Mouse (Mus musculus) left cerebral cortex, adult 2 months (tissue): ENCODE measurements at regions not wholly inside any gene's neighbourhood (a gene's known extent, or its start where the extent isn't known, plus 50 kb on each side); places are given as distances from the start of the nearest gene placed in this dataset.

Source experiments
- DNase-seq, 2 experiments: peaks; one replicate each; pipeline ENCODE4 v3.0.0; 2021 to 2022; ENCODE audit warnings: low spot score in 2 of 2, mixed read lengths in 1 of 2; ENCODE audit errors: extremely low spot score in 1 of 2
- H3K27ac ChIP-seq: fragments of 200-600 bp; 2 replicates; pipeline ENCODE4 v1.8.1; 2022
- H3K4me3 ChIP-seq: fragments of 200-600 bp; 2 replicates; pipeline ENCODE4 v1.8.1; 2022
- CTCF ChIP-seq: fragments of 200-600 bp; IDR thresholded peaks from 2 replicates; pipeline ENCODE4 v1.8.1; 2022; ENCODE audit warnings: antibody characterized with exemption, mild to moderate bottlenecking, moderate library complexity
- intact Hi-C: fragments of 180-260 bp; cut with DNase I; formaldehyde crosslinking; loops from one replicate; pipeline ENCODE4 v1.15.1; 2025

DNA sequence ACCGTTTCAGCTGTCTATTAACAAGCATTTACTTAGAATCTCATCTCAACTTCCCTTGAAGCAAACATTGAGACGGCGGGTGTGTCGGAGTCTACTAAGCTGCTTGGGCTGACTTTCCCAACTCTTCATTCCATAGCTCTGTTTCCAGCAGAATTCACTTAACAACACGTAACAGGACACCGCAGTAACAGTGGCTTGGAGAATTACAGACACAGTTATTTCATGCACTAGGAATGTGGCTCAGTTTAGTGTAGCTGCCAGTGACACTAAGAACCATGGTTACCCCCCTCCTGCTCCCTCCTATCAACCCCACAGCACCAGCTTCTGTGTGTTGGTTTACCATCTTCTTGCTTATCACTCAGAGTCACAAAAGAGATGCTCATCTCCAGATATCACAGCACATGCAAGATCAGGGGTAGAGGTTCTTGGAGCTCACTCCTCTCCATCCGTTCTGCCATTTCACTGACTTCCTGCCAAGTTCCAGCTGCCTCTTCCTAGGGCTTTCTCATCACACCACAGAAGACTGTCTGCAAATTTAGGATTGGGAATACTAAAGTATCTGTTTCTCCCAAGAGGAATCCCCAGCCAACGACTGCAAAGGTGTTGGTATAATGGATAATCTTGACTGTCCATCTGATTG is 90.7 kb downstream of the Banf2 start:
- no peak for TF ChIP-seq CTCF
- no peak for DNase-seq
- intact Hi-C loops, result no loop called here
- Histone ChIP-seq H3K4me3 (no peak overlapping the region), H3K27ac (no peak overlapping the region)

DNA sequence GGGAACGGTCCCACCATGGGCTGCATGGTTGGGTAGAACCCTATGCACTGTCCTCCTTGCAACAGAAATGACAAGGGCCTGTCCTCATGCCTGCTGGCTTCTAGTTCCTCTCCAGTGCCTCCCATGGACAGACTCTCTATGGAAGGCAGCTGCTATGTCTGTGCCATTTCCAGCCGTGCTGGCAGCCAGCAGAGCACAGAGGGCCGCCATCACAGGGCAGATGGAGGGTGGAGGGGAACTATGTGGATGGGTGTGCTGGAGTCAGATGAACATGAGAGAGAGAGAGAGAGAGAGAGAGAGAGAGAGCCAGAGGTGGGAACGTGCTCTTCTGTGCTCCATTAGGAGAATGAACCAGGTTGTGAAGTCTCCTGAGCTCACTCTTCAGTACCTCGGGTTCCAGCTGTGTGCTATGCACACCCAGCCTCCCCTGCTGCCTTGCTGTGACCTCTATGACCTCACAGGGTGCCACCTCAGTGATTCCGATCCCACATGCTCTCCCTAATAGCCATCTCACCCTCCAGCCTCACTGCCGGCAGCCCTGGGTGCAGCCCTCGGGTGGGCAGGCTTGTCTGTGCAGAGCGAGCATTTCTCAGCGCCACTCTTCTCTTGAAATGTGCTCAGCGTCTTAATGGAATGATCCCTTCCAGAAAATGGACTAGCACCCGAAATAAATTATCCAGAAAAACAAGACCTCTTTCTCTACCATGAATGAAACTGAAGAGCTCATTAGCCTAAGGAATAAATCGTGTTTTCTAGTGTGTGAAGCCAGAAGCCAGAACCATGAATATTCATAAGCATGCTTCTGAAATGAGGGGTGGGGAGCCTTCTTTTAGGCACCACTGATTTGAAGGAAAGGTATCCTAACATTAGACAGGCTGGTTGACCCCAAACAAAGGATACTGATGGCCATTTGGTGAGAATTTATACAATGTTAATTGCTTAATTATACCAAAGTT is 94.5 kb downstream of the Banf2 start:
- no peak overlapping the region for H3K27ac ChIP-seq

GRCm38 (mm10) chr2:144128038-144128402 is 95.2 kb downstream of the Banf2 start:
- intact Hi-C loops, result no loop called here
- TF ChIP-seq CTCF, result no peak

More for the DNA sequence above, 94.5 kb downstream of the Banf2 start:
- intact Hi-C loops, result no loop called here
- no peak for TF ChIP-seq CTCF
- no peak overlapping the region for H3K4me3 ChIP-seq
- DNase-seq, result no peak

GRCm38 (mm10) chr2:144128527-144128926 is 95.7 kb downstream of the Banf2 start:
- no peak overlapping the region for H3K27ac ChIP-seq

More at GRCm38 (mm10) chr2:144128038-144128402, 95.2 kb downstream of the Banf2 start:
- H3K4me3 ChIP-seq, result no peak overlapping the region
- no peak for DNase-seq
- no peak overlapping the region for H3K27ac ChIP-seq

DNA sequence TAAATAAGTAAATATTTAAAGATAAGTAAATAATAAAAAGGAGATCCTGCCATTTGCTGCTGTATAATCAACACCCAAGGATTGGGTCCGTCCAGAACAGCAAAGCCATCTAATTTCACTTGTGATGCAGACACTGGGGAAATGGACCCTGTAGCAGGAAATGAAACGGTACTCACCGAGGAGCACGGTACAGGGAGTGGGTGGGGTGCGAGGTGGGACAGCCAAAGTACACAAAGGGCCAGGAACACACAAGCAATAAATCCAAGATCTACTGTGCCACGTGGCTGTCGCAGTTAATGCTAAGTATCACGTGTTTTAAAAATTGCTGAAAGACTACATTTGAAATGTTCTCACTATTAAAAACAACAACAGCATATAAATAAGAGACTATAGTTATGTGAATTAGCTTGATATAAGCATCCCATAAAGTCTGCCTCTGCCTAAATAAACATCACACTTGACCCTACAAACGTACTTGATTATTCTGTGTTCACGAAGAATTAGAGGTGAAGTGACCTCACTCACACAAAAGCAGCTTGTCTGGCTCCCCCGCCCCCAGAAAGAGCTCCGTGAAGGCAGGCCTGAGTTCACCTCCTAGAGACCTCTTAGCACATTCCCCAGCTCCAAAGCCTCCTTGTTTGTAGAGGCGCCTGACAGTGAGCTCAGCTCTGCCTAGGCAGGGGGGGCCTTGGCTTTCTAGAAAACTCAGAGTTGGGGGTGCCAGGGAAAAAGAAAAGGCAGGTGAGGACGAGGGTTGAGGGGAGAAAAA is 101.1 kb downstream of the Banf2 start:
- no peak for DNase-seq
- H3K4me3 ChIP-seq, result no peak overlapping the region
- TF ChIP-seq CTCF, result no peak
- intact Hi-C loops, result no loop called here
- no peak overlapping the region for H3K27ac ChIP-seq

More at GRCm38 (mm10) chr2:144128527-144128926, 95.7 kb downstream of the Banf2 start:
- no peak overlapping the region for H3K4me3 ChIP-seq
- intact Hi-C loops, result no loop called here
- no peak for TF ChIP-seq CTCF
- no peak for DNase-seq

GRCm38 (mm10) chr2:144134575-144134958 is 101.7 kb downstream of the Banf2 start:
- TF ChIP-seq CTCF, result no peak
- Histone ChIP-seq H3K4me3 (no peak overlapping the region), H3K27ac (no peak overlapping the region)
- intact Hi-C loops, result no loop called here
- peak in 1 of 2 experiments; percentile 15 for DNase-seq

DNA sequence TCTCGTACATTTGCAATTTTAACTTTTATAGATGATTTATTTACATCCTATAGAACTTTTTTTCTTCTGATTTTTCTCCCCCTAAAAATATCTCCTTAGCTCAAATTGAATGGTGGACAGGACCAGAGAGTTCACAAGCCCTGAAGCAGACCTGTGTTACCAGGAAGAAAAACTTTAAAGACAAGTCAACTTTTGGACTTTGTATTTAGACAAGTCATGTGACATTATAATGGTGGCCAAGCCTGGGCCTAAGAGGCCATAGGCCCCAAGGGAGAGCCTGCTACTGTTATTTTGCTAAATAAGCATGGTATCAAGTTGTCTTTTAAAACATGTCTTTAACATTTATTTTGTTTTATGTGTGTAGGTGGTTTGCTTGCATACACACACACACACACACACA is 102.7 kb downstream of the Banf2 start:
- TF ChIP-seq CTCF, result no peak
- intact Hi-C loops, result no loop called here

GRCm38 (mm10) chr2:144143620-144144384 is 110.9 kb downstream of the Banf2 start:
- no peak overlapping the region for H3K27ac ChIP-seq
- H3K4me3 ChIP-seq, result no peak overlapping the region
- no peak for TF ChIP-seq CTCF
- intact Hi-C loops, result no loop called here
- no peak for DNase-seq

More for the DNA sequence above, 102.7 kb downstream of the Banf2 start:
- Histone ChIP-seq H3K4me3 (no peak overlapping the region), H3K27ac (no peak overlapping the region)
- no peak for DNase-seq

DNA sequence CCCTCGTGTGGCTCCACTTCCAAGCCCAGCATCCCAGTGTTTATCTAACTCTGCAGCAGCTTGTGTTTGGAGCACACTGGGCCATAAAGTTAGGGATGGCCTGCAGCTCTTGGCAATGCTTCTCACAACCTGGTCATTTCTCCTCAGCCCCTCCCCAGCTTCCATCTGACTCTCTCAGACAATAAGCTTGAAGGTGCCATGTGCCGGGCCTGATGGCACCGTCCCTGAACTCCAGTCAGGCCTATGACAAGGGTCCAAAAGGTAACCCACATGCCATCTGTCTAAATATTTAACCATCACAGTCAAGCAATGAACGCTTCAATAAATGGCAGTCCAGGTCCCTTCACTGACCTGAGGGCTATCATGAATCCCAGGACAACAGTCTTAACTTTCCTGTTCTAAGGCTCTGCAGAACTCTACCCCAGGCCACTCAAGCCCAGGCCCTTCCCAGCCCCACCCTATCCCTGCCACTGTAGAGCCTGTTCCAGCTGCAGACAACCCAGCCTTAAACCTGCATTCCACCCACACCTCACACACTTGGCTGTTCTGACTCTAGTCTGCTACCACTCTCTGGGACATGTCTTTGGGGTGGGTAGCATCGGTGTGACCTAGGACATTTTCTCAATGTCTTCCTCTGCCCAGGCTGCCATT is 111.8 kb downstream of the Banf2 start:
- no peak overlapping the region for H3K4me3 ChIP-seq
- H3K27ac ChIP-seq, result no peak overlapping the region
- TF ChIP-seq CTCF, result no peak
- intact Hi-C loops, result no loop called here
- DNase-seq, result no peak

DNA sequence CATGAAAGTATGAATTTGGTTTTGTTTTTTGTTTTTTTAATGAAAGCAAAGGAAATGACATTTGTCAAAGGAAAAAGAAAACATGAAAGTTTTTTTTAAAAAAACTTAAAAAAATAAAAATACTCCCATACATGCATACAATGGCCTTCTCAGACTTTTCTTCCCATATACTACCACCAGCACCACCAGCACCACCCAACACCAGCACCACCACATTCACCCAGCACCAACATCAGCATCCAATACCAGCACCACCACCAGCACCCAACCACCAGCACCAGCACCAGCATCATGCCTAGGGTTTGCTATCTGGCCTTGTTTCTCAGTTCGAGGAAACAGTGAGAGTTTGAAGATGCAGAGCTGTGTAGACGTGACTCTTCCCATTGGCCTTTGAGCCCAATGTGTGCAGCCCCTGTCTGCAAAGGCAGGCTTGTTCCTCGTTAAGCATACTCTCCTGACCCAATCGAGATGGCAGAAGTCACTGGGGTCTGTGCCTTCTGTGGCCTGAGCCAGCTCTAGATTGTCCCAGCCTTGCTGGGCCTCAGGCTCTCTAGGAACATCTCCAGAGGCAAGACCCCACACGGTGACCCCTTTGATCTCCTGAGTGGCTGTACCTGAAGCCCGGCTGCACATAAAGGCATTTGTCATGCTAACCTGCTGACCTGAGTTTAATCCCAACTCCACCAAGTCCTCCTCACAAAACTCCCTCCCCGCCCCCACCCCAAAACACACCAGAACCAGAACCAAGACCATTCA is 113.8 kb upstream of the Mgme1 start:
- H3K4me3 ChIP-seq, result no peak overlapping the region
- DNase-seq, result no peak
- intact Hi-C loops, result no loop called here
- TF ChIP-seq CTCF, result no peak
- no peak overlapping the region for H3K27ac ChIP-seq
